Comparison of ENCODE assay signal across 10 mouse cellular contexts in genomic region chr6:8951884-8952590, GRCm38 (mm10). TPM values are rescaled to one million over a fixed set of nuclear protein-coding genes. Genes with fewer than 3 reads are reported as not detected.
DNase-seq lines count a peak whose midpoint lies in the region; ATAC-seq and TF ChIP-seq lines count a peak whose summit lies in the region.
"Had no signal": no experiment of that assay in that cellular context is flagged by ENCODE, and none has a peak within 500 bp of the region (broad histone marks: within the 10 kb centered on the region; RNA-seq: fewer than 3 reads in every experiment).

No protein-coding gene starts in this region.

- H3K9ac ChIP-seq in forebrain, embryonic 11.5 days (ENCODE audit: low read length) = no peak overlapping the region
- peak overlapping the region; percentile 72; the same call in 1 of the 2 replicates for H3K9ac ChIP-seq in neural tube, embryonic 15.5 days (replicated peaks)
- no peak overlapping the region for H3K9ac ChIP-seq in lung, postnatal 0 days (replicated peaks; ENCODE audit: low read depth)
- H3K9ac ChIP-seq: liver, embryonic 15.5 days had no signal

- H3K27ac ChIP-seq in left cerebral cortex, adult 2 months = no peak overlapping the region; the same call in 1 of the 2 replicates
- no peak overlapping the region for H3K27ac ChIP-seq in forebrain, embryonic 11.5 days (ENCODE audit: low read depth, low read length)
- no peak overlapping the region for H3K27ac ChIP-seq in limb, embryonic 10.5 days
- H3K27ac ChIP-seq in neural tube, embryonic 15.5 days (replicated peaks) = peak overlapping the region; percentile 89
- H3K27ac ChIP-seq in lung, postnatal 0 days (ENCODE audit: low read length) = no peak overlapping the region
- H3K27ac ChIP-seq: liver, embryonic 15.5 days had no signal

- no peak for DNase-seq in left cerebral cortex, adult 2 months (ENCODE audit: extremely low spot score in 1 of 2, low spot score in 2 of 2)
- no peak for DNase-seq in left cerebral cortex, postnatal 4 days
- DNase-seq in forebrain, embryonic 11.5 days (ENCODE audit: low spot score) = no peak
- DNase-seq in limb, embryonic 10.5 days (ENCODE audit: low spot score) = no peak
- DNase-seq in lung, postnatal 0 days (ENCODE audit: low spot score) = no peak
- no peak for DNase-seq in layer of hippocampus, postnatal 25 days (ENCODE audit: extremely low spot score in 1 of 2, low spot score in 1 of 2)
- DNase-seq: gastrocnemius, postnatal 25 days had no signal

- intact Hi-C loops in left cerebral cortex, adult 2 months (cut with DNase I) = loop anchor here (5.0 kb wide), 2 partner anchors 125 to 280 kb away; no protein-coding TSS in a partner anchor
- intact Hi-C loops in left cerebral cortex, postnatal 4 days (cut with DNase I) = loop anchor here (10.0 kb wide), 1 partner anchor 283 kb away; no protein-coding TSS in a partner anchor

- no peak for ATAC-seq in forebrain, embryonic 11.5 days (replicated peaks; ENCODE audit: low FRiP score)
- ATAC-seq in neural tube, embryonic 15.5 days (ENCODE audit: low FRiP score) = no peak
- ATAC-seq in lung, postnatal 0 days = no peak

- no peak for TF ChIP-seq EP300 in lung, postnatal 0 days (IDR thresholded peaks at IDR 0.05)

- H3K4me2 ChIP-seq in forebrain, embryonic 11.5 days (ENCODE audit: low read depth, low read length, severe bottlenecking) = peak overlapping the region; percentile 66
- peak overlapping the region; percentile 89 for H3K4me2 ChIP-seq in neural tube, embryonic 15.5 days
- no peak overlapping the region for H3K4me2 ChIP-seq in lung, postnatal 0 days (replicated peaks; ENCODE audit: low read depth, low read length)

- 6% methylated on average over 15 of the region's 15 CpGs for WGBS in forebrain, embryonic 11.5 days
- 24% methylated on average over 15 of the region's 15 CpGs for WGBS in limb, embryonic 10.5 days
- WGBS in neural tube, embryonic 15.5 days = 7% methylated on average over 15 of the region's 15 CpGs
- WGBS in lung, postnatal 0 days = 25% methylated on average over 15 of the region's 15 CpGs

- H3K4me1 ChIP-seq in forebrain, embryonic 11.5 days (replicated peaks; ENCODE audit: control insufficient read depth, insufficient read depth, low read length) = peaks cover 5% of the 10 kb centered on the region; the same call in 1 of the 2 replicates
- H3K4me1 ChIP-seq in limb, embryonic 10.5 days = peaks cover 37% of the 10 kb centered on the region
- peaks cover 41% of the 10 kb centered on the region for H3K4me1 ChIP-seq in neural tube, embryonic 15.5 days
- H3K4me1 ChIP-seq in lung, postnatal 0 days (ENCODE audit: insufficient read depth, low read depth, low read length) = no peaks in the 10 kb centered on the region

- no peak for TF ChIP-seq CTCF in left cerebral cortex, adult 2 months (IDR thresholded peaks at IDR 0.05)
- no peak for TF ChIP-seq CTCF in lung, postnatal 0 days (IDR thresholded peaks at IDR 0.05)

- H3K4me3 ChIP-seq in left cerebral cortex, adult 2 months = peak overlapping the region; percentile 47; the same call in 1 of the 2 replicates
- peak overlapping the region; percentile 42; the same call in 1 of the 2 replicates for H3K4me3 ChIP-seq in forebrain, embryonic 11.5 days (ENCODE audit: low read depth, low read length)
- 0 out of 2 replicates have a peak overlapping the region, but pooled peaks have one; percentile 49 for H3K4me3 ChIP-seq in limb, embryonic 10.5 days
- H3K4me3 ChIP-seq in neural tube, embryonic 15.5 days (replicated peaks) = peak overlapping the region; percentile 62
- H3K4me3 ChIP-seq in lung, postnatal 0 days (ENCODE audit: low read depth, low read length) = no peak overlapping the region

- H3K27me3 ChIP-seq in forebrain, embryonic 11.5 days (ENCODE audit: control insufficient read depth, insufficient read depth, low read length) = peaks cover 76% of the 10 kb centered on the region
- H3K27me3 ChIP-seq in limb, embryonic 10.5 days (ENCODE audit: low read depth, poor library complexity, severe bottlenecking) = peaks cover 100% of the 10 kb centered on the region
- H3K27me3 ChIP-seq in neural tube, embryonic 15.5 days (replicated peaks) = peaks cover 26% of the 10 kb centered on the region
- H3K27me3 ChIP-seq in lung, postnatal 0 days (replicated peaks; ENCODE audit: insufficient read depth, low read length) = peaks cover 57% of the 10 kb centered on the region

- no peaks in the 10 kb centered on the region for H3K36me3 ChIP-seq in forebrain, embryonic 11.5 days (ENCODE audit: control insufficient read depth, insufficient read depth, low read length)
- H3K36me3 ChIP-seq in limb, embryonic 10.5 days = no peaks in the 10 kb centered on the region
- H3K36me3 ChIP-seq in neural tube, embryonic 15.5 days = no peaks in the 10 kb centered on the region
- H3K36me3 ChIP-seq in lung, postnatal 0 days (ENCODE audit: insufficient read depth, low read length) = no peaks in the 10 kb centered on the region
- H3K36me3 ChIP-seq: liver, embryonic 15.5 days had no signal

- H3K9me3 ChIP-seq in forebrain, embryonic 11.5 days (ENCODE audit: control insufficient read depth, low read length) = no peaks in the 10 kb centered on the region
- no peaks in the 10 kb centered on the region for H3K9me3 ChIP-seq in limb, embryonic 10.5 days (replicated peaks)
- H3K9me3 ChIP-seq in neural tube, embryonic 15.5 days (replicated peaks) = no peaks in the 10 kb centered on the region
- no peaks in the 10 kb centered on the region for H3K9me3 ChIP-seq in lung, postnatal 0 days (ENCODE audit: low read length)
- H3K9me3 ChIP-seq: liver, embryonic 15.5 days had no signal

RNA-seq across cellular contexts. Expression of gene Nxph1, which starts 3.8 kb away (rescaled TPM):
- 10 to 100 TPM; 41.0 to 44.1 TPM for total RNA-seq in left cerebral cortex, adult 2 months (2021)
- 10 to 100 TPM; 67.6 to 70.0 TPM for total RNA-seq in left cerebral cortex, postnatal 4 days (2021)
- polyA plus RNA-seq in forebrain, embryonic 11.5 days (2014; fragmentation: Nextera tagmentation; extraction: Ambion mirVana) = 4.9 and 6.9 TPM in 2 replicates
- not detected in 2 replicates for polyA plus RNA-seq in limb, embryonic 10.5 days (2016; fragmentation: Nextera tagmentation; extraction: Ambion mirVana)
- 80.9 and 110 TPM in 2 replicates for polyA plus RNA-seq in neural tube, embryonic 15.5 days (2015; fragmentation: Nextera tagmentation; extraction: Ambion mirVana)
- polyA plus RNA-seq in lung, postnatal 0 days (2015; fragmentation: Nextera tagmentation; extraction: Ambion mirVana) = not detected in 2 replicates
- 10 to 100 TPM; 38.9 to 39.0 TPM for total RNA-seq in layer of hippocampus, postnatal 25 days (2021)
- total RNA-seq: gastrocnemius, postnatal 25 days had no signal
- polyA plus RNA-seq: activated CD4-positive, CD25-positive, alpha-beta regulatory T cell, adult 4 months had no signal

Comparison
In these comparisons a context has a peak if more than half of its experiments do, and no peak if none do; other contexts are left out.
1. RNA of gene Nxph1, which starts 3.8 kb away (polyA plus RNA-seq): 80.9 to 110 TPM in neural tube, embryonic 15.5 days; 4.9 to 6.9 TPM in forebrain, embryonic 11.5 days, not detected in lung, postnatal 0 days and not detected in limb, embryonic 10.5 days; every median in the first group is over 10 times any median in the second.